Comparison of ENCODE assay signal across 11 mouse cellular contexts in genomic region chr2:163613990-163614389, GRCm38 (mm10).
"Had no signal": no experiment of that assay in that cellular context is flagged by ENCODE, and none has a peak within 500 bp of the region (broad histone marks: within the 10 kb centered on the region; RNA-seq: fewer than 3 reads in every experiment).

No protein-coding gene starts in this region.

- H3K27me3 ChIP-seq: liver, embryonic 13.5 days; midbrain, embryonic 15.5 days had no signal

- H3K27ac ChIP-seq: liver, embryonic 13.5 days; midbrain, embryonic 15.5 days had no signal

- DNase-seq: kidney, adult 8-10 months; kidney, postnatal 36 days; left cerebral cortex, postnatal 4 days; liver, embryonic 13.5 days; lung, adult 2 months; lung, postnatal 36 days; right cerebral cortex, postnatal 14 days; thymus, adult 18-20 months; thymus, postnatal 14 days had no signal

- ATAC-seq: lung, postnatal 0 days; midbrain, embryonic 15.5 days had no signal

- H3K4me1 ChIP-seq: liver, embryonic 13.5 days; midbrain, embryonic 15.5 days had no signal

- H3K9ac ChIP-seq: liver, embryonic 13.5 days; midbrain, embryonic 15.5 days had no signal

- H3K4me3 ChIP-seq: liver, embryonic 13.5 days; midbrain, embryonic 15.5 days had no signal

- H3K4me2 ChIP-seq: liver, embryonic 13.5 days; midbrain, embryonic 15.5 days had no signal

- H3K9me3 ChIP-seq: liver, embryonic 13.5 days; midbrain, embryonic 15.5 days had no signal
